In genomic region chr1:161907111-161907510, GRCm38 (mm10) we compare ENCODE assay signal across 22 mouse cellular contexts. TPM values are rescaled to one million over a fixed set of nuclear protein-coding genes. Genes with fewer than 3 reads are reported as not detected.
DNase-seq lines count a peak whose midpoint lies in the region; ATAC-seq and TF ChIP-seq lines count a peak whose summit lies in the region.
"Had no signal": no experiment of that assay in that cellular context is flagged by ENCODE, and none has a peak within 500 bp of the region (broad histone marks: within the 10 kb centered on the region; RNA-seq: fewer than 3 reads in every experiment).

No protein-coding gene starts in this region.

- H3K4me2 ChIP-seq in heart, embryonic 11.5 days = no peak overlapping the region
- no peak overlapping the region for H3K4me2 ChIP-seq in forebrain, postnatal 0 days (ENCODE audit: low read depth)
- H3K4me2 ChIP-seq: embryonic facial prominence, embryonic 13.5 days; forebrain, embryonic 12.5 days; heart, embryonic 13.5 days; hindbrain, embryonic 13.5 days; kidney, embryonic 15.5 days had no signal

- no peaks in the 10 kb centered on the region for H3K27me3 ChIP-seq in heart, embryonic 10.5 days (ENCODE audit: insufficient read depth, poor library complexity, severe bottlenecking)
- H3K27me3 ChIP-seq in heart, embryonic 11.5 days (ENCODE audit: control insufficient read depth, insufficient read depth, low read length) = no peaks in the 10 kb centered on the region
- no peaks in the 10 kb centered on the region for H3K27me3 ChIP-seq in embryonic facial prominence, embryonic 10.5 days (replicated peaks; ENCODE audit: low read depth, poor library complexity, severe bottlenecking)
- H3K27me3 ChIP-seq in forebrain, postnatal 0 days (ENCODE audit: insufficient read depth, low read length) = no peaks in the 10 kb centered on the region
- H3K27me3 ChIP-seq: embryonic facial prominence, embryonic 13.5 days; forebrain, embryonic 12.5 days; heart, embryonic 13.5 days; hindbrain, embryonic 13.5 days; kidney, embryonic 15.5 days had no signal

- no peak overlapping the region for H3K9ac ChIP-seq in heart, embryonic 11.5 days (ENCODE audit: low read depth, low read length)
- H3K9ac ChIP-seq in forebrain, postnatal 0 days = no peak overlapping the region
- H3K9ac ChIP-seq: embryonic facial prominence, embryonic 13.5 days; forebrain, embryonic 12.5 days; heart, embryonic 13.5 days; hindbrain, embryonic 13.5 days; kidney, embryonic 15.5 days had no signal

- H3K9me3 ChIP-seq in heart, embryonic 10.5 days = no peaks in the 10 kb centered on the region
- H3K9me3 ChIP-seq in heart, embryonic 11.5 days (replicated peaks; ENCODE audit: control insufficient read depth, low read length) = no peaks in the 10 kb centered on the region
- H3K9me3 ChIP-seq in embryonic facial prominence, embryonic 10.5 days = no peaks in the 10 kb centered on the region
- no peaks in the 10 kb centered on the region for H3K9me3 ChIP-seq in forebrain, postnatal 0 days (ENCODE audit: low read length)
- H3K9me3 ChIP-seq: embryonic facial prominence, embryonic 13.5 days; forebrain, embryonic 12.5 days; heart, embryonic 13.5 days; hindbrain, embryonic 13.5 days; kidney, embryonic 15.5 days had no signal

- H3K27ac ChIP-seq in heart, embryonic 10.5 days = peak overlapping the region; percentile 86
- no peak overlapping the region for H3K27ac ChIP-seq in heart, embryonic 11.5 days (ENCODE audit: low read depth, low read length)
- no peak overlapping the region; the same call in 1 of the 2 replicates for H3K27ac ChIP-seq in embryonic facial prominence, embryonic 10.5 days (replicated peaks)
- H3K27ac ChIP-seq in forebrain, postnatal 0 days (ENCODE audit: low read depth, low read length) = no peak overlapping the region
- H3K27ac ChIP-seq: forebrain, embryonic 12.5 days; heart, adult 2 months; hindbrain, embryonic 13.5 days; hindbrain, postnatal 0 days had no signal

- WGBS in heart, embryonic 10.5 days = 88% methylated on average over 4 of the region's 4 CpGs
- WGBS in heart, embryonic 11.5 days (ENCODE audit: insufficient replicate concordance) = 81% methylated on average over 4 of the region's 4 CpGs
- WGBS in embryonic facial prominence, embryonic 10.5 days = 89% methylated on average over 4 of the region's 4 CpGs
- WGBS in forebrain, postnatal 0 days = 90% methylated on average over 4 of the region's 4 CpGs

- TF ChIP-seq CTCF in forebrain, postnatal 0 days (IDR thresholded peaks at IDR 0.05; ENCODE audit: low read depth) = no peak

- no peaks in the 10 kb centered on the region for H3K36me3 ChIP-seq in heart, embryonic 10.5 days
- no peaks in the 10 kb centered on the region for H3K36me3 ChIP-seq in heart, embryonic 11.5 days (ENCODE audit: control insufficient read depth, insufficient read depth, low read length)
- H3K36me3 ChIP-seq in embryonic facial prominence, embryonic 10.5 days (replicated peaks) = no peaks in the 10 kb centered on the region
- no peaks in the 10 kb centered on the region for H3K36me3 ChIP-seq in forebrain, postnatal 0 days (ENCODE audit: insufficient read depth)
- H3K36me3 ChIP-seq: embryonic facial prominence, embryonic 13.5 days; forebrain, embryonic 12.5 days; heart, embryonic 13.5 days; hindbrain, embryonic 13.5 days; kidney, embryonic 15.5 days had no signal

- no peak for ATAC-seq in heart, embryonic 11.5 days (replicated peaks; ENCODE audit: insufficient number of reproducible peaks, low FRiP score, low TSS enrichment)
- ATAC-seq in activated CD4-positive, CD25-positive, alpha-beta regulatory T cell, adult 4 months = peak; percentile 77
- no peak for ATAC-seq in forebrain, postnatal 0 days
- ATAC-seq: forebrain, embryonic 16.5 days; hindbrain, postnatal 0 days had no signal

- no peak overlapping the region for H3K4me3 ChIP-seq in heart, embryonic 10.5 days
- no peak overlapping the region for H3K4me3 ChIP-seq in heart, embryonic 11.5 days (ENCODE audit: low read depth, low read length)
- H3K4me3 ChIP-seq in embryonic facial prominence, embryonic 10.5 days = no peak overlapping the region
- no peak overlapping the region for H3K4me3 ChIP-seq in forebrain, postnatal 0 days (ENCODE audit: low read depth, low read length)
- H3K4me3 ChIP-seq: embryonic facial prominence, embryonic 13.5 days; forebrain, embryonic 12.5 days; heart, adult 2 months; heart, embryonic 13.5 days; hindbrain, embryonic 13.5 days; kidney, embryonic 15.5 days had no signal

- DNase-seq in heart, embryonic 10.5 days (ENCODE audit: low spot score) = no peak
- DNase-seq in CD4-positive helper T cell, adult 2 months (ENCODE audit: low read depth, low spot score) = peak; percentile 59
- no peak for DNase-seq in embryonic facial prominence, embryonic 10.5 days (ENCODE audit: low spot score)
- no peak for DNase-seq in forebrain, postnatal 0 days
- no peak for DNase-seq in kidney, adult 18-20 months
- DNase-seq: adrenal gland, adult 8-10 months; adrenal gland, postnatal 36 days; cerebellum, adult 8-10 months; cerebellum, postnatal 14 days; gastrocnemius, postnatal 14 days; heart, adult 2 months; heart, postnatal 10 days; kidney, adult 11 months had no signal

- H3K4me1 ChIP-seq in heart, embryonic 10.5 days = peaks cover 12% of the 10 kb centered on the region
- peaks cover 9% of the 10 kb centered on the region; the same call in 1 of the 2 replicates for H3K4me1 ChIP-seq in heart, embryonic 11.5 days (ENCODE audit: control insufficient read depth, insufficient read depth, low read length)
- peaks cover 7% of the 10 kb centered on the region for H3K4me1 ChIP-seq in embryonic facial prominence, embryonic 10.5 days
- no peaks in the 10 kb centered on the region for H3K4me1 ChIP-seq in forebrain, postnatal 0 days (ENCODE audit: insufficient read depth)
- H3K4me1 ChIP-seq: forebrain, embryonic 12.5 days; hindbrain, embryonic 13.5 days had no signal

RNA-seq across cellular contexts. Expression of gene Suco, which starts 30.6 kb away (rescaled TPM):
- 23.4 and 26.1 TPM in 2 replicates for polyA plus RNA-seq in heart, embryonic 10.5 days (2016; fragmentation: Nextera tagmentation; extraction: Ambion mirVana)
- 21.6 and 26.7 TPM in 2 replicates for polyA plus RNA-seq in heart, embryonic 11.5 days (2014; fragmentation: Nextera tagmentation; extraction: Ambion mirVana)
- 10 to 100 TPM; 24.2 to 29.4 TPM for polyA plus RNA-seq in activated CD4-positive, CD25-positive, alpha-beta regulatory T cell, adult 4 months (2017; shearing (Covaris generic))
- polyA plus RNA-seq in embryonic facial prominence, embryonic 10.5 days (2016; fragmentation: Nextera tagmentation; extraction: Ambion mirVana) = 26.6 and 32.5 TPM in 2 replicates
- 39.6 and 40.9 TPM in 2 replicates for total RNA-seq in forebrain, postnatal 0 days (2014; rRNA removed)
- polyA plus RNA-seq in forebrain, postnatal 0 days (2015; fragmentation: Nextera tagmentation; extraction: Ambion mirVana) = 17.8 and 18.5 TPM in 2 replicates
